Mouse (Mus musculus): ENCODE data around the gene Ndfip2.

The Ndfip2 gene

GRCm38 (mm10) chr14:105284062-105284461 is 25.7 kb downstream of the Ndfip2 start:
- DNase-seq (ENCODE audit: low read depth, low spot score) = no peak

- DNase-seq (ENCODE audit: low read depth, low spot score) = no peak
Measured at GRCm38 (mm10) chr14:105287557-105287956, 29.2 kb downstream of the Ndfip2 start.

- DNase-seq (ENCODE audit: low read depth, low spot score) = no peak
Measured at GRCm38 (mm10) chr14:105287972-105288371, 29.6 kb downstream of the Ndfip2 start.

GRCm38 (mm10) chr14:105288529-105288928 is 30.2 kb downstream of the Ndfip2 start:
- no peak for DNase-seq (ENCODE audit: low read depth, low spot score)

GRCm38 (mm10) chr14:105292139-105292538 is 33.8 kb downstream of the Ndfip2 start:
- DNase-seq (ENCODE audit: low read depth, low spot score) = no peak

- no peak for DNase-seq (ENCODE audit: low read depth, low spot score)
Measured at GRCm38 (mm10) chr14:105293777-105294176, 35.4 kb downstream of the Ndfip2 start.

GRCm38 (mm10) chr14:105295820-105296582 is 37.6 kb downstream of the Ndfip2 start:
- peak; percentile 69 for DNase-seq (ENCODE audit: low read depth, low spot score)

GRCm38 (mm10) chr14:105299744-105300255 is 41.4 kb downstream of the Ndfip2 start:
- no peak for DNase-seq (ENCODE audit: low read depth, low spot score)

- no peak for DNase-seq (ENCODE audit: low read depth, low spot score)
Measured at GRCm38 (mm10) chr14:105300551-105300950, 42.2 kb downstream of the Ndfip2 start.

- DNase-seq (ENCODE audit: low read depth, low spot score) = no peak
Measured at GRCm38 (mm10) chr14:105302708-105303107, 44.3 kb downstream of the Ndfip2 start.

- DNase-seq (ENCODE audit: low read depth, low spot score) = no peak
Measured at GRCm38 (mm10) chr14:105307716-105308115, 49.3 kb downstream of the Ndfip2 start.

- DNase-seq (ENCODE audit: low read depth, low spot score) = no peak
Measured at GRCm38 (mm10) chr14:105312366-105312765, 54.0 kb downstream of the Ndfip2 start.

GRCm38 (mm10) chr14:105312944-105313343 is 54.6 kb downstream of the Ndfip2 start:
- no peak for DNase-seq (ENCODE audit: low read depth, low spot score)

GRCm38 (mm10) chr14:105313877-105314276 is 55.5 kb downstream of the Ndfip2 start:
- DNase-seq (ENCODE audit: low read depth, low spot score) = peak; percentile 47

- DNase-seq (ENCODE audit: low read depth, low spot score) = no peak
Measured at GRCm38 (mm10) chr14:105321712-105322111, 63.3 kb downstream of the Ndfip2 start.

GRCm38 (mm10) chr14:105322829-105323228 is 64.5 kb downstream of the Ndfip2 start:
- no peak for DNase-seq (ENCODE audit: low read depth, low spot score)

- DNase-seq (ENCODE audit: low read depth, low spot score) = peak; percentile 32
Measured at GRCm38 (mm10) chr14:105323448-105323847, 65.1 kb downstream of the Ndfip2 start.

- DNase-seq (ENCODE audit: low read depth, low spot score) = no peak
Measured at GRCm38 (mm10) chr14:105328397-105329302, 70.3 kb downstream of the Ndfip2 start.

- no peak for DNase-seq (ENCODE audit: low read depth, low spot score)
Measured at GRCm38 (mm10) chr14:105333475-105334094, 75.2 kb downstream of the Ndfip2 start.

GRCm38 (mm10) chr14:105341765-105342164 is 83.4 kb downstream of the Ndfip2 start:
- DNase-seq (ENCODE audit: low read depth, low spot score) = no peak

- no peak for DNase-seq (ENCODE audit: low read depth, low spot score)
Measured at GRCm38 (mm10) chr14:105354121-105354520, 95.7 kb downstream of the Ndfip2 start.
